Mouse (Mus musculus) liver, embryonic 14 days (tissue): Measurements from ENCODE around the gene Tars. TPM values are rescaled to one million over a fixed set of nuclear protein-coding genes. Genes with fewer than 3 reads are reported as not detected.

Experiments used
- polyA plus RNA-seq: library from polyadenylated mRNA; depleted of rRNA; stranded (reverse); fragments of >200 nt; gene quantifications from 2 replicates; pipeline ENCODE4 v1.2.3, GENCODE M21; 2012; rRNA removed

The Tars gene
- polyA plus RNA-seq, result 31.2 and 31.7 TPM in 2 replicates

GRCm38 (mm10) chr15:11399356-11400067 is at the start of gene Tars:
TSS of gene Tars (minus strand) at chr15:11399665.

